Mouse (Mus musculus) megakaryocyte, embryonic 14.5 days (primary cell): ENCODE measurements around the gene Ears2.

Experiments
- FLI1 ChIP-seq: IDR thresholded peaks from 2 replicates; pipeline ENCODE4 v1.6.1; 2012; ENCODE audit warnings: low read length, inconsistent platforms, mixed read lengths
- GATA1 ChIP-seq: IDR thresholded peaks from 3 replicates; pipeline ENCODE4 v1.6.1; 2012; ENCODE audit warnings: mixed read lengths, low read length, inconsistent platforms, borderline replicate concordance

GRCm38 (mm10) chr7:122094564-122095330 is 27.7 kb upstream of the Ears2 start:
- TF ChIP-seq GATA1 (no peak), FLI1 (no peak)
